Mouse (Mus musculus) cerebellum, adult 11 months (tissue): ENCODE data around the gene Pop5.
A peak's percentile ranks its signal among the peaks of the same experiment; 100 is the strongest.

Experiments used
- DNase-seq: peaks from one replicate; pipeline ENCODE4 v3.0.0; 2022

Gene Pop5

GRCm38 (mm10) chr5:115235786-115236263 lies at the start of gene Pop5:
Gene Pop5 (plus strand): TSS chr5:115235836.
- DNase-seq, result peak; percentile 91

- no peak for DNase-seq
These were observed 49.1 kb upstream of the Pop5 start for GRCm38 (mm10) chr5:115186371-115187073.

GRCm38 (mm10) chr5:115187188-115188131 lies 48.2 kb upstream of the Pop5 start:
- peak; percentile 95 for DNase-seq

GRCm38 (mm10) chr5:115188824-115189223 lies 46.8 kb upstream of the Pop5 start:
- DNase-seq, result no peak

GRCm38 (mm10) chr5:115190081-115190480 lies 45.6 kb upstream of the Pop5 start:
- no peak for DNase-seq

- DNase-seq, result no peak
These were observed 43.5 kb upstream of the Pop5 start for GRCm38 (mm10) chr5:115191880-115192827.

GRCm38 (mm10) chr5:115192828-115193195 lies 42.8 kb upstream of the Pop5 start:
- DNase-seq, result no peak

- peak; percentile 75 for DNase-seq
These were observed 42.4 kb upstream of the Pop5 start for GRCm38 (mm10) chr5:115193226-115193625.

- DNase-seq, result peak; percentile 71
These were observed 41.7 kb upstream of the Pop5 start, which contains the start of gene Cabp1 for GRCm38 (mm10) chr5:115193669-115194625. Gene Cabp1 (minus strand): TSS chr5:115194381.

- DNase-seq, result no peak
These were observed 40.9 kb upstream of the Pop5 start for GRCm38 (mm10) chr5:115194626-115195221.

- DNase-seq, result no peak
These were observed 31.7 kb upstream of the Pop5 start for GRCm38 (mm10) chr5:115203735-115204561.

- DNase-seq, result peak; percentile 77
These were observed 30.9 kb upstream of the Pop5 start for GRCm38 (mm10) chr5:115204562-115205311.

GRCm38 (mm10) chr5:115207244-115207643 lies 28.4 kb upstream of the Pop5 start:
- DNase-seq, result no peak

- no peak for DNase-seq
These were observed 27.7 kb upstream of the Pop5 start for GRCm38 (mm10) chr5:115207892-115208291.

- no peak for DNase-seq
These were observed 27.0 kb upstream of the Pop5 start for GRCm38 (mm10) chr5:115208601-115209000.

- peak; percentile 54 for DNase-seq
These were observed 25.3 kb upstream of the Pop5 start for GRCm38 (mm10) chr5:115210380-115210779.

GRCm38 (mm10) chr5:115212451-115212850 lies 23.2 kb upstream of the Pop5 start:
- DNase-seq, result no peak

- no peak for DNase-seq
These were observed 22.8 kb upstream of the Pop5 start for GRCm38 (mm10) chr5:115212861-115213260.

- DNase-seq, result peak; percentile 71
These were observed 20.8 kb upstream of the Pop5 start for GRCm38 (mm10) chr5:115214864-115215263.
